Mouse (Mus musculus) mature B cell (primary cell): ENCODE results near the gene Atp1a1.

Experiments used
- in situ Hi-C: fragments of 300-500 bp; cut with MboI; formaldehyde crosslinking; loops from 2 replicates; pipeline ENCODE4 v1.14.3; 2019

The Atp1a1 gene

GRCm38 (mm10) chr3:101552621-101553620, 51.6 kb downstream of the Atp1a1 start:
- in situ Hi-C loops = no loop called here

- in situ Hi-C loops = no loop called here
Observed at GRCm38 (mm10) chr3:101551457-101552230, 52.8 kb downstream of the Atp1a1 start.

- in situ Hi-C loops = no loop called here
Observed at GRCm38 (mm10) chr3:101549749-101550148, 54.7 kb downstream of the Atp1a1 start.

- in situ Hi-C loops = no loop called here
Observed at GRCm38 (mm10) chr3:101544116-101544515, 60.4 kb downstream of the Atp1a1 start.

GRCm38 (mm10) chr3:101541571-101541970, 62.9 kb downstream of the Atp1a1 start:
- in situ Hi-C loops = no loop called here

GRCm38 (mm10) chr3:101540568-101540967, 63.9 kb downstream of the Atp1a1 start:
- in situ Hi-C loops = no loop called here

GRCm38 (mm10) chr3:101536322-101536721, 68.2 kb downstream of the Atp1a1 start:
- in situ Hi-C loops = no loop called here

GRCm38 (mm10) chr3:101534311-101534710, 70.2 kb downstream of the Atp1a1 start:
- in situ Hi-C loops = no loop called here

- in situ Hi-C loops = no loop called here
Observed at GRCm38 (mm10) chr3:101533373-101533772, 71.1 kb downstream of the Atp1a1 start.

- in situ Hi-C loops = no loop called here
Observed at GRCm38 (mm10) chr3:101530928-101531327, 73.6 kb downstream of the Atp1a1 start.

GRCm38 (mm10) chr3:101528900-101529594, 75.4 kb downstream of the Atp1a1 start:
- in situ Hi-C loops = no loop called here

GRCm38 (mm10) chr3:101528157-101528899, 76.2 kb downstream of the Atp1a1 start:
- in situ Hi-C loops = no loop called here

GRCm38 (mm10) chr3:101526603-101527002, 77.9 kb downstream of the Atp1a1 start:
- in situ Hi-C loops = no loop called here
